Mouse (Mus musculus) heart, adult 2 months (tissue): ENCODE measurements at regions not wholly inside any gene's neighbourhood (a gene's known extent, or its start where the extent isn't known, plus 50 kb on each side); places are given as distances from the start of the nearest gene placed in this dataset.
A peak's percentile ranks its signal among the peaks of the same experiment; 100 is the strongest.

Experiments
- DNase-seq, 2 experiments: peaks; one replicate each; pipeline ENCODE4 v3.0.0; 2021
- H3K27ac ChIP-seq: fragments of 200-600 bp; 2 replicates; pipeline ENCODE4 v1.8.1; 2022
- H3K27me3 ChIP-seq: fragments of 200-500 bp; 2 replicates; pipeline ENCODE4 v1.6.1; 2012; ENCODE audit warnings: mild to moderate bottlenecking, low read length, inconsistent platforms, mixed read lengths; ENCODE audit not compliant: control insufficient read depth, insufficient read depth
- H3K36me3 ChIP-seq: fragments of 200-500 bp; 2 replicates; pipeline ENCODE4 v1.6.1; 2012; ENCODE audit warnings: low read length, inconsistent platforms; ENCODE audit not compliant: control insufficient read depth, insufficient read depth
- H3K4me1 ChIP-seq: fragments of 200-500 bp; 2 replicates; pipeline ENCODE4 v1.6.1; 2011; ENCODE audit warnings: low read length; ENCODE audit not compliant: control insufficient read depth, insufficient read depth
- H3K4me3 ChIP-seq: fragments of 200-600 bp; 2 replicates; pipeline ENCODE4 v1.8.1; 2022
- H3K79me2 ChIP-seq: fragments of 200-500 bp; replicated peaks from 2 replicates; pipeline ENCODE4 v1.6.1; 2012; ENCODE audit warnings: mild to moderate bottlenecking, inconsistent platforms, low read length, moderate library complexity, mixed read lengths; ENCODE audit not compliant: control insufficient read depth, insufficient read depth
- H3K9ac ChIP-seq: fragments of 200-500 bp; 2 replicates; pipeline ENCODE4 v1.6.1; 2012; ENCODE audit warnings: low read depth, mild to moderate bottlenecking, control low read depth, inconsistent platforms, low read length, mixed read lengths
- CTCF ChIP-seq: fragments of 200-600 bp; IDR thresholded peaks from 2 replicates; pipeline ENCODE4 v1.8.1; 2022; ENCODE audit warnings: antibody characterized with exemption, mild to moderate bottlenecking, moderate library complexity
- EP300 ChIP-seq: fragments of 200-500 bp; IDR thresholded peaks from 2 replicates; pipeline ENCODE4 v1.6.1; 2011; ENCODE audit warnings: low read depth, low read length, control low read depth; ENCODE audit not compliant: insufficient read depth
- POLR2A ChIP-seq: fragments of 200-500 bp; IDR thresholded peaks from 2 replicates; pipeline ENCODE4 v1.6.1; 2011; ENCODE audit warnings: mild to moderate bottlenecking, low read depth, low read length, control low read depth; ENCODE audit not compliant: insufficient read depth
- WGBS: fragments of 180-500 bp; shearing (Covaris S2); methylation state at CpG from one replicate; pipeline ENCODE4 v1.1.7; 2018; 5-methylcytosine and 5-hydroxymethylcytosine counted together
- intact Hi-C: fragments of 180-260 bp; cut with DNase I; formaldehyde crosslinking; loops from one replicate; pipeline ENCODE4 v1.15.1; 2025

DNA sequence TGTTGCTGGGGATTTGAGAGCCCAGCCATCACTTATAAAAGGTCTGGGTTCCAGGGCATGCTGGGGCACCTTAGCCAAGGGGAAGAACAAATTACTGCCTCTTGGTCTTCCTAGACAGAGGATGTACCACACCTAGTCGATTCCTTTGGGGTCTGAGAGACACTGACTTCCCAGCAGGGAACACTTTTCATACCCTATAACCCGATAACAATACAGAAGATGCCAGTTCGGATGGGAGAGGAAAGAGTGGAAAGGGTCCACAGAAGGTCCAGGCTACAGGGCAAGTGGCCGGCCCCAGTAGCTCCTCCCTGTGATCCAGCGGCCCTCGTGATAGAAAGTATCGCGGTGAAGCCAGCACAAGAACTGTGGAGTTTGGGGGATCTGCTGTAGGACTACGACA, 150.8 kb downstream of the Setd4 start:
- no peak for DNase-seq
- Histone ChIP-seq H3K4me3 (no peak overlapping the region), H3K27me3 (no peaks in the 10 kb centered on the region), H3K79me2 (no peaks in the 10 kb centered on the region), H3K9ac (no peak overlapping the region), H3K4me1 (no peaks in the 10 kb centered on the region), H3K27ac (no peak overlapping the region), H3K36me3 (no peaks in the 10 kb centered on the region)
- TF ChIP-seq POLR2A: no peak
- TF ChIP-seq EP300: no peak
- TF ChIP-seq CTCF: no peak
- 64% methylated on average over 9 of the region's 9 CpGs for WGBS
- intact Hi-C loops: no loop called here

- intact Hi-C loops: no loop called here
- no peaks in the 10 kb centered on the region for H3K27me3 ChIP-seq
- H3K4me3 ChIP-seq: no peak overlapping the region
- no peaks in the 10 kb centered on the region; the same call in 1 of the 2 replicates for H3K4me1 ChIP-seq
- H3K79me2 ChIP-seq: no peaks in the 10 kb centered on the region
- H3K36me3 ChIP-seq: no peaks in the 10 kb centered on the region
- no peak overlapping the region for H3K27ac ChIP-seq
- TF ChIP-seq POLR2A (no peak), CTCF (no peak), EP300 (no peak)
- peak in 1 of 2 experiments; percentile 4 for DNase-seq
- no peak overlapping the region for H3K9ac ChIP-seq
- 91% methylated on average over 6 of the region's 6 CpGs for WGBS
Measured at GRCm38 (mm10) chr16:93450896-93451295, 153.0 kb downstream of the Setd4 start.

DNA sequence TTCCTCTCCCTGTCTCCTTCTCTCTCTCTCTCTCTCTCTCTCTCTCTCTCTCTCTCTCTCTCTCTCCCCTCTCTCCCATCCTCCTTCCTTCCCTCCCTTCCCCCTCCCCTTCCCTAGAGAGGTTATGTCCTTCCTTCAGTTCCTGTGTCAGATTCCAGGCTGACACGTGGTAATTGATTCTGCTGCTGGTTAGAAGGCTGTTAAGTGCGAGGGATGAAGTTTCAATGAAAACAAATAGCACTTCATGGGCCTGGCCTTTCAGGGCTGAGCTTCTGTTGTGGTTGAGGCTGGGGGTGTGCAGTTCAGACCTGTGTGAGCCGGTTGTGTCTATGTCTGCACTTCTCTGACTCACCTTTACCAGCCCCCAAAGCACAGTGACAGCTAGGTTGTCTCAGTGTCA, 153.9 kb downstream of the Setd4 start:
- WGBS: 25% methylated on average over 3 of the region's 3 CpGs
- intact Hi-C loops: no loop called here
- H3K79me2 ChIP-seq: no peaks in the 10 kb centered on the region
- H3K27me3 ChIP-seq: no peaks in the 10 kb centered on the region
- H3K27ac ChIP-seq: no peak overlapping the region
- no peak overlapping the region for H3K4me3 ChIP-seq
- TF ChIP-seq CTCF (no peak), POLR2A (no peak), EP300 (no peak)
- H3K36me3 ChIP-seq: no peaks in the 10 kb centered on the region
- H3K9ac ChIP-seq: no peak overlapping the region
- DNase-seq: no peak
- H3K4me1 ChIP-seq: no peaks in the 10 kb centered on the region; the same call in 1 of the 2 replicates

- H3K4me1 ChIP-seq: no peaks in the 10 kb centered on the region; the same call in 1 of the 2 replicates
- H3K27ac ChIP-seq: no peak overlapping the region
- no peak for TF ChIP-seq POLR2A
- no peak for TF ChIP-seq CTCF
- no peak for TF ChIP-seq EP300
- no peak for DNase-seq
- no peaks in the 10 kb centered on the region for H3K36me3 ChIP-seq
- no peaks in the 10 kb centered on the region for H3K27me3 ChIP-seq
- H3K9ac ChIP-seq: no peak overlapping the region
- no peaks in the 10 kb centered on the region for H3K79me2 ChIP-seq
- WGBS: 88% methylated on average over 10 of the region's 10 CpGs
- intact Hi-C loops: no loop called here
- H3K4me3 ChIP-seq: no peak overlapping the region
Measured at GRCm38 (mm10) chr16:93448124-93448523, 155.7 kb downstream of the Setd4 start.

- DNase-seq: no peak
- H3K27me3 ChIP-seq: no peaks in the 10 kb centered on the region
- no peak overlapping the region for H3K9ac ChIP-seq
- H3K27ac ChIP-seq: no peak overlapping the region
- H3K36me3 ChIP-seq: no peaks in the 10 kb centered on the region
- TF ChIP-seq EP300 (no peak), CTCF (no peak), POLR2A (no peak)
- 68% methylated on average over 5 of the region's 5 CpGs for WGBS
- no peaks in the 10 kb centered on the region; the same call in 1 of the 2 replicates for H3K4me1 ChIP-seq
- intact Hi-C loops: no loop called here
- H3K4me3 ChIP-seq: no peak overlapping the region
- H3K79me2 ChIP-seq: no peaks in the 10 kb centered on the region
Measured at GRCm38 (mm10) chr16:93446970-93447369, 156.9 kb downstream of the Setd4 start.

- Histone ChIP-seq H3K4me1 (no peaks in the 10 kb centered on the region; the same call in 1 of the 2 replicates), H3K27me3 (no peaks in the 10 kb centered on the region), H3K79me2 (no peaks in the 10 kb centered on the region), H3K36me3 (no peaks in the 10 kb centered on the region), H3K4me3 (no peak overlapping the region), H3K27ac (no peak overlapping the region), H3K9ac (no peak overlapping the region)
- WGBS: 81% methylated on average over 13 of the region's 13 CpGs
- TF ChIP-seq EP300 (no peak), POLR2A (no peak), CTCF (no peak)
- intact Hi-C loops: no loop called here
- no peak for DNase-seq
Measured at GRCm38 (mm10) chr16:93446206-93446605, 157.7 kb downstream of the Setd4 start.
